Mouse (Mus musculus) gastrocnemius, adult 8-10 months (tissue): ENCODE data around the gene Akr1c13. TPM values are rescaled to one million over a fixed set of nuclear protein-coding genes. Genes with fewer than 3 reads are reported as not detected.
"Not testable (repeated sequence)": the region's sequence is repeated elsewhere in the genome, so short reads cannot be mapped to it uniquely, and the experiment has no call there.

Source experiments
- DNase-seq, 2 experiments: peaks; one replicate each; pipeline ENCODE4 v3.0.0; 2022; ENCODE audit warnings: low spot score in 2 of 2
- total RNA-seq, 4 experiments: library from RNA; stranded (reverse); gene quantifications; 2 replicates each; pipeline ENCODE4 v1.2.4; 2022

The Akr1c13 gene
- under 1 TPM in 2 of 4 experiments, not detected in 2; 0.43 to 0.46 TPM for total RNA-seq

DNA sequence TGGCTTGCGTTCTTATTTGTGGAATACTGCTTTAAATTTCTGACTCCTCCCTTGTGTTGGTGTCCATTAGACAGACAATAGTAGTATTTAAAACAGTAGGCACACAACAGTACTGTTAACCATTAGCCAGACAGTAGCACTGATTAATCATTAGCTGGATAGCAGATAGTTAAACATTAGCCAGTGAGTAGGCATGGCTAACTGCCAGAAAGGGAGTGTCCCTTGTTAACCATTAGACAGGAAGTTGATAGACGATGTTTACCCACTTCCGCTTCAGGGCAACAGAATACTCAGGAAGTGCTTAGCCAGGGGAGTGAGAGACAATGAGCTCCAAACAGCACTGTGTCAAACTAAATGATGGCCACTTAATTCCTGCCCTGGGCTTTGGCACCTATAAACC is at the start of gene Akr1c13:
Akr1c13 (plus strand) TSS at position 247 of the 400 bp plus-strand sequence.
- no peak for DNase-seq

DNA sequence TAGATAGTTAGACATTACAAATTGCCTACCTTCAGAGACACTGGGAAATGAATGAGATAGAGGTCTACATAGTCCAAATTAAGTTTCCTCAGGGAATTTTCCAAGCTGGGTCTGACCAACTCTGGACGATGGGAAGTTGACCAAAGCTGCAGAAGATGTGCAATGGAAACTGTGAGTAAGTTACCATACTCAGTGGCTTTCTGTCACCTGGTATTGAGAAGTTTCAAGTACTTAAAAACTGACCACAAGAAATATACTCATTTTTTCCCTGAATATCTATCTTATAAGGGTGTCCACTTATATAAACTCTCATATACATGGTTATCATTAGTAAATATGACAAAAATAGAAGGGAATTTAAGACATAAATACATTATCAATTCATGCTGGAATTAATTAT is 46.7 kb upstream of the Akr1c13 start:
- DNase-seq = no peak

DNA sequence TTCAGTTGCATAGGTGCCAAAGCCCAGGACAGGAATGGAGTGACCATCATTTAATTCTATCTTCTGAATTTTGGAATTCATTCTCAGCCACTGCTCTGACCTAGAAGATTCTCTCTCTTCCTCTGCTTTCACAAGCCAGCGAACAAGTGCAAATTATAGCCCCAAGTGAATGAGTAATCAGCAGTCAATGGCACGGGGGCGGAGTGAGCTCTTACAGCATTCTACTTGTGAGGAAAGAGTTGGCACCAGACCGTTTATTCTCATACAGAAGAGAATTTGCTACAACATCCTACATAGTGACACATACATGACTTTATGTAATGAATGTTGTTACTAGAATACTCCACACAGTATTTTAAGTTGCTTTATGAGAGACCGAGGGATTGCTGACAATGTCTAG is 40.4 kb upstream of the Akr1c13 start, which contains the start of gene Akr1c18:
Akr1c18 (minus strand) TSS at position 137 of the 400 bp plus-strand sequence.
- DNase-seq = no peak

DNA sequence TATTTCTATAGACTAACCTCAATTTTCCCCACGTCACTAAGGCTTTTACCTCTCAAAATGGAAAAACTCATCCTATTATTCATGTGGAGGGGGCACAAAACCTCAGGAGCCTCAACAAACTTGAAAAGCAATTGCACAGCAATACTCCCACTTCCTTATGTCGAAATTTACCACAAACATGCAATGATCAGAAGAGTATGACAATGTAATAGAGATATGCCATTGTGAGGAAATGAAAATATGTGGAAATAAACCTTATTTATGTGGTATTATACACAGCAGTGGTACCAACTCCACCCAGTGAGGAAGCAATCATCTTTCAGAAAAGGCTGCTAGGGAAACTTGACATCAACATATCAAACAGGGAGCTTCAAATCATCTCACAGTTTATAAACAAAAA is 38.0 kb upstream of the Akr1c13 start:
- DNase-seq = no peak

DNA sequence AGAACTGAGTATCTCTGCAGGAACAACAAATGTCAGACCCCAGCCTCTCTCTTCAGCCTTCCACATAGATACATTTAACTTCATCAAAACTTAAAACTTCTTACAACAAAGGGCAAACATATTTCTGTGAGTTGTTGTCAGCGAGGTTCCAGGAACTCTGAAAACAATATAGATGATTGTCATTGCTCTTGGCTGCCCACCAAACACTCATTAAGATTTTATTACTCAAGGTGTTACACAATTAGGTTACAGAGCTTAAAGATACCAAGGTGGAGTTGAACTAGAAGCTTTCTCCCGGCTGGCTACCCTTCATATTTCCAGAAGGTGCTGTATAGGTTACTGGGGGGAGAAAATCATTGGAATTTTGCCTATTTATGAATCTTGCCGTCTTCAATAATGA is 37.4 kb upstream of the Akr1c13 start:
- no peak for DNase-seq

DNA sequence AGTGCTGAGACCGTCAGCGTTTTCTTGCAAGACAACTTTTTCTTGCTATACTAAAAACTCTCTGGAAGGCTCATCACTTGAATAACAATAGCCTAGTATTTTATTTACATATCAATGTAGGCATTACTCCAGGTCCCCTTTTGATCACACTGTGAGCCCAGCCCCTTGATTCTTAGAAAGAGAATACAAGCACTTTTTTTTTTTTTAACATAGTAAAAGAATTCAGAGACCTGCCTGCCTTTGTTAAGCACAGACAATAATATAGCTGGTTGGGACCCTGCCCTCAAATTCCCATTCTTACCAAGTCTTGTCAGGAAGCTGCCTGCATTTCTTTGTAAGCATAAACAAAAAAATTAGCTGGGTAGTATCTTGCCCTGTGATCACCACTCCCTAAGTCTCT is 35.7 kb upstream of the Akr1c13 start:
- no peak for DNase-seq

DNA sequence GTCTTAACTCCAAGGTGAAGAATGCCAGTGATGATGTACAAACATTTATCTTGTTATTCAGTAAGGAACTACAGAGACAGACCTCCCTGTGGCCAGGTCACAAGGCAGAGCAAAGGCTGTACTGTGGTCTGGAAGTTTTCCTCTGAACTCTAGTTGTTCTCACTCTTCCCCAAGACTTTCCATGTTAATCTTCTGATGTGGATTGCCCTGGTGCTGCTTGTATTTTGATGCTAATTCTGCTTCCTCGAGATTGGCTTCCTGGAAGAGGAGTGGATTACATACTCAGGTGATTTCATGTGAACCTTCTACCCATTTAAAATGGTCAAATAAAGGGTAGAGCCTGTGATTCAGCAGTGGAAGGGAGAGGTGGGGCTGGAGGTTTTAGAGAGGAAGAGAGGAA is 22.9 kb upstream of the Akr1c13 start:
- no peak for DNase-seq

DNA sequence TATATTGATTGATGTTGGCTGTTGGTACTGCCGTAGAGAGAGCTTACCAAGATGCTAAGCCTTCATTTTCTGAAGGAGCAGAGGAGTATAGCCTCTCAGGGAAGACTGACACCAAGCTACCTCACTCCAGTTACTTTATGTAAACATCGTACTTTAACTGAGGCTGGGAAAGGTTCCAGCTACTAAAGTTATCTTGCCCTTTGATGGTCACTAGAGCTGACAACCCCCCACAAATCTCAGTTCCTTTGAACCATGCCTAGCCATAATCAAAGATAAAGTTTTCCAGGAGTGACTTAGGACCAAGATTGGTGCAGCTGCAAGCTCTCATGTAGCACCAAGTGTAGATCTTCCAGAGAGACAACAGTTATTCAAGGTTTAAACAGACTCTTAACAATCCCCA is 18.0 kb upstream of the Akr1c13 start:
- no peak for DNase-seq

DNA sequence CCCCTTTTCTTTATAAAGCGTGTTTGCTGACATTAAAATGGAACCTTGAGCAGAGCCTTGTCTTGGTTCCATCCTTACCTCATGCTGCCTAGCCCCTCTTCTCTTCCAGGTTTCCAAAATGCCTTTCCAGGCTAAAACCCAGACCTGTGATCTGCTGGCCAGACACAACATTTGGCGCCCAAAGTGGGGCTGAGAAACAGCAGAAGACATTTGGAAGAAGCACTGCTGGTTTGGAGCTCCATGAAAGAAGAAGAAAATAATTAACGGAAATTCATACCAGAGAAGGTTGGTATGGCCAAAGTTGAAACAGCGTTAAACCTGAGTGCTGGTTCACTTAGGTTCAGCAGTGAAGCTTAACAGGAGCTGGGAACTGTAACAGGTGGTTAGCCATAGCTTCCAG is 9.6 kb upstream of the Akr1c13 start:
- DNase-seq = not testable (repeated sequence)

DNA sequence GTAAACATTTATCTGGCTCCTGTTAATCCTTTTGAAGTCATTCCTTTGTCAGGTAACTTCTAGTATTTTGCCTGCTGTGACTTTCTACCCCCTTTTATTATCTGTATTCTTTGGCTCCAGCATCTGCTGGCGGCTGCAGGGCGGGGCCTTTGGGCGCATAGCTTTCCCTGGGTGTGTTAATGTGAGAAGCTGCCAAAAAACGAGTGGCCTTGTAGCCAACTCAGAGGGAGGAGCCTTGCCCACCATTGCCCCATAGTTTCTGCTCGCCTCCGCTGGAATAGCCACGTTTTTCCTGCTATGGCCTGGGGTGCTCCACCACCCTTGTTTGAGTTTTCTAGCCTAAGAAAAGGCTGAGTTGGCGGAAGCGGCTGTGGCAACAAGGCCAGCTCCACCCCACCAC is 7.8 kb upstream of the Akr1c13 start:
- DNase-seq = no peak

DNA sequence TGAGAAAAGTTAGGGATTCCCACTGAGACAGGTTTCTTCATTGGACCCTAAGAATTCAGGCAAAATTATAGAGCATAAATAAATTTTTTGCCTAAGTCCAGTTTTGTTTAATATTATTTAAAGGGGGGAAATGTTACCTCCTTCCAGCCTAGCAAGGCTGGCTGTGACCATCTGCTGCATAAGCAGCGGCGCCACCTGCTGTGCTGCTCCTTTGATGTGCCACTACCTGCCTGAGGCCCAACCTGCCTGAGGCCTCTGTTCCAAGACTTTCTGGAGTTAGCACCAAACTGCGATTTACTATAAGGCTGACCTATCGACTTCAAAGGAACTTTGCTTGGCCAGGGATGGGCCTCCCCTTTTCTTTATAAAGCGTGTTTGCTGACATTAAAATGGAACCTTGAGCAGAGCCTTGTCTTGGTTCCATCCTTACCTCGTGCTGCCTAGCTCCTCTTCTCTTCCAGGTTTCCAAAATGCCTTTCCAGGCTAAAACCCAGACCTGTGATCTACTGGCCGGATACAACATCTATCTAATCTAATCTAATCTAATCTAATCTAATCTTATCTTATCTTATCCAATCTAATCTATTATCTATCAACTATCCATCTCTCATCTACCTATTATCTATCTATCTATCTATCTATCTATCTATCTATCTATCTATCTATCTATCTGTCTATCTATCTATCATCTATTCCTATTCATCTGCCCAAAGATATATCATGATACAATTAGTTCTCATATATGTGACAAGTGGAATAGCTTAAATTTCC is 4.1 kb upstream of the Akr1c13 start:
- DNase-seq = not testable (repeated sequence)

DNA sequence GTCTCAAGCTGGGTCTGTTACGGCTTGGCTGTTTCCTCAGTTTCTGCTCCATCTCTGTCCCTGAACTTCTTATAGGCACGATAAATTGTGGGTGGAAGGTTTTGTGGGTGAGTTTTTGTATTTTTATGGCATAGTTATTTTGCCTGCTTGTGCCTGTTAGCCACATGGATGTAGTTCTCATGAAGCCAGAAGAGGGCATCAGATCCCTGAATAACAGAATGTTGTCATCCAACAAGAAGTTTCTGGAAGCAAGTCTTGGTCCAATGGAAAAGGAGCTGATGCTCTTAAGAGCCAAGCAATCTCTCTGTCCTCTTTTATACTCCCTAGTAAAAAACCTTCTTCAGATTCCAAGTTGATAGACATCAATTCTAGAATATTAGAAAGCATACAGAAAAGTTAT is 2.8 kb upstream of the Akr1c13 start:
- no peak for DNase-seq

DNA sequence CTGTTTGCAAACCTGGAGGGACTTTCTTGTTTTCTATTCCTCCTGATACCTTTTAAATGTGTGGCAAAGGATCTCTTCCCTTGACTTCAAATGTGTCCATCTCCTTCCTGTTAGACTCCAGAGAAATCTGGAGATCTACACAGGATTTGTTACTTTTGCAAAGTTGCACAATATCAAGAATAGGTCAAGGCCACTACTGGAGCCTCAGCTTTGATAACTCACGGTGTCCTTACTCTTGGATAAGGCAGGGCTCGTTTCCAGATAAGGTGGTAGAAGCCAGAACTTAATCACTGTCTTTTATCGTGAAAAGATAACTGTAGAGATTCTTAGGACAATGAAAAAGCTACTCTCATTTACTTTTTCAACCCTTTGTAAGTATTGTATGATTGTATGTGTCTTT is 1.6 kb downstream of the Akr1c13 start:
- DNase-seq = no peak

DNA sequence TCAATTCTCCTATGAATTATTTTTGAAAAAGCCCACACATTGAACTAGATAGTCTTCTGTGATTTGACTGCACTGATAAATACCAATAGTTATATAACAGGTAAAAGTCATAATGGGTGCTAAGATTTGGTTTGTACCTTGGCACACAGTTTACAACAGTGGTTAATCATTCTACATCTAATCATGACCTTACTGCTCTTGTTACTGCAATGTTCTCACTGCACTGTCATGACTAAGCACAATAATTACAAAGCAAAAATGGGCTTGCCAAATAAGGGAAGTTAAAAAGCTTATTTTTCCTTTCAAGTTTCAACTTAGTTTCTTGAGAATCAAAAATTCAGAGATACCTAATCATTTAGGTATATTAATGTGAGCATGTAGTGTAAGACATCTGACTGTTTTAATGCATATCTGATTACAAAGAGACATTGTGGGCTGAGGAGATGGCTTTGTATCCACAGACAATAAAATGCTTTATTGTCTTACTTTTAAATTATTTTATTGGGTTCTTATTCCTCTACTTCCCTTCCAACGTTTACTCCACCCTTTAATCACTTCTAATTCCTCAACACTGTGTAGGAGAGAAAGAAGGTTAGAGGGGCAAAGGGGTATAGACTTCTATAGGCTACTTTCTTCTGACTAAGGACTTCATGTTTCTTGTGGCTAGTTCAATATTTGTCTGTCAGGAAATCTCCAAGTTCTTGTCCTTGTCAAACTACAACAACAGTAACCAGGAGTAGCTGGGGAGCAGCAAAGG is 15.4 kb downstream of the Akr1c13 start:
- DNase-seq = no peak

DNA sequence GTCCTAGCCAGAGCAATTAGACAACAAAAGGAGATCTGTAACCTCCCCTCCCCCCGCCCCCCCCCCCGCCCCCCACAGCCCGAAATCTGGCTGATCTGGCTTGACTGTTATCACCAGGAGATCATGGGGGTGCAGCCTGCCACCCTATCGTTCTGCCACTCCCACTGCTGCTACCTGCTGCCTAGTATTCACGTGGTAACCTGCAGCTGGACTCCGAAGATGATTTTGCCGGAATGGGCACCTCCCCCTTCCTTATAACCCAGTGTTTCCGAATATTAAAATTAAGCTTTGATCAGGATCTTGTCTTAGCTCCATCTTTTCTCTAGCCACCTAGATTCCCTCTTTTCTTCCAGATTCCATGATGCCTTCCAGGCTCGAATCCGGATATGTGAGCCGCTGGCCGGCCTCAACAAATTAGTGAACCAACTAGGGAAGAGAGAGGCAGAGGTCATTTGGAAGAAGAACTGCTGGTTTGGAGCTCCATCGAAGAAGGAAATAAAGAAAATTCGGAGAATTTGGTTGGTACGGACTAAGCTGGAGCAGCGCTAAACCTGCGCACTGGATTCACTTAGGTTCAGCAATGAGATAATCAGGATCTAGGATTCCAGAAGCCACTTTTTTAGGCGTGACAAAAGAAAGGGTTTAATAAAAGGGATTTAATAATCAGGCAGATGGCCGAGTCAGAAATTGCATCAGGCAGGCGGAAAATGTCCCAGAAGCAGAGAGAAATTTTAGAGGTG is 20.8 kb downstream of the Akr1c13 start:
- DNase-seq = no peak

DNA sequence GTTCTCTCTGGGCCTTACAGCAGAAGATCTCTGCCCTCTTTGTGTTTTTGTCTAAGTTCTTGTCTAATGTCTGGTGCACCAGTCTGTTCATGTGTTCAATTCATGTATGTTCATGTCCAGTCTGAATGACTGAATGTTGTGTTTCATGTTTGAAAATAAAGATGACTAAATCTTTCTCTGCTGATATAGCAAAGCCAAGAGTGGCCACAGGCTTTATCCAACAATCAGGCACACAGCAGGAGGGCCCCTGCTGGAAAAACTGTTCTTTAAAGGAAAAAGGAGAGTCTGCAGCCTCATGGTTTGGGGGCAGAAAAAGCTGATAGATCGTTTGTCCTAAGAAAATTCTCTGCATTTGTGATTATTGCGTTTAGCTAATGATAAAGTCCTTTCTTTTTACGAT is 21.4 kb downstream of the Akr1c13 start:
- DNase-seq = no peak

DNA sequence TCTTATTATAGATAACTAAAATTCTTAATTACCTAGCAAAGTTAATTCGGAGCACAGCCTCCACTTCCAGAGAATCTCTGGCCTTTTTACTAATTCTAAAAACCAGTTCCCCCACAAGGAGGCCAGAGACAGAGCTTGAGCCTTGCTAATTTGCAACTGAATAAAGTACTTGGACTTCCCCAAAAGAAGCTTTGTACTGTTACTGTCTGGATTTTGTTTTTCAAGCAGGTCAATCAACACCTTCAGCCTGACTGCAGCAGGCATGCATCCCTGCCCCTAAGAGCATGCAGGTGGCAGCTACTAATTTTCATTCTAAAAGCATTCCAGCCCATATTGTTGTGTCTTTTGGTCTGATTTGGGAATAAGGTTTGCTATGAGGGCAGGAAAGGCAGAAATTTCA is 24.5 kb downstream of the Akr1c13 start:
- not testable (repeated sequence) for DNase-seq

DNA sequence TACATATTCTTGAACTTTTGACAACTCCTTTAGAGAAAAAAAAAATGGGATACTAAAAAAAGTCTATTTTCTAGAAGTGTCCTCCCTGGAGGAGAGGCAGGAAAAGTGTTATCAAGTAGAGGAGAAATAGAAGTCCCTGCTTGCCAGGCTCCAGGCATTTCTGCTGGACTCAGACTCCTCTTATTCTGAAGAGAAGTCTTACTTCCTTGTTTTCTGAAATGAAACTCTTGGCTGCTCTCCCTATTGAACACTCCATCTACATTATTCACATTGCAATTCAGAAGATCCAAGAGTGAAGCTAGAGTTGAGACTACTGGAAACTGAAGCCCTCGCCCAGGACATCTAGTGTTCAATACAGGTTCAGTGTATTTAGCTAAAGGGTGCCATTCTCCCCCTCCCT is 37.5 kb downstream of the Akr1c13 start, which contains the start of gene Akr1c19:
Akr1c19 (plus strand) TSS at position 260 of the 400 bp plus-strand sequence.
- no peak for DNase-seq

DNA sequence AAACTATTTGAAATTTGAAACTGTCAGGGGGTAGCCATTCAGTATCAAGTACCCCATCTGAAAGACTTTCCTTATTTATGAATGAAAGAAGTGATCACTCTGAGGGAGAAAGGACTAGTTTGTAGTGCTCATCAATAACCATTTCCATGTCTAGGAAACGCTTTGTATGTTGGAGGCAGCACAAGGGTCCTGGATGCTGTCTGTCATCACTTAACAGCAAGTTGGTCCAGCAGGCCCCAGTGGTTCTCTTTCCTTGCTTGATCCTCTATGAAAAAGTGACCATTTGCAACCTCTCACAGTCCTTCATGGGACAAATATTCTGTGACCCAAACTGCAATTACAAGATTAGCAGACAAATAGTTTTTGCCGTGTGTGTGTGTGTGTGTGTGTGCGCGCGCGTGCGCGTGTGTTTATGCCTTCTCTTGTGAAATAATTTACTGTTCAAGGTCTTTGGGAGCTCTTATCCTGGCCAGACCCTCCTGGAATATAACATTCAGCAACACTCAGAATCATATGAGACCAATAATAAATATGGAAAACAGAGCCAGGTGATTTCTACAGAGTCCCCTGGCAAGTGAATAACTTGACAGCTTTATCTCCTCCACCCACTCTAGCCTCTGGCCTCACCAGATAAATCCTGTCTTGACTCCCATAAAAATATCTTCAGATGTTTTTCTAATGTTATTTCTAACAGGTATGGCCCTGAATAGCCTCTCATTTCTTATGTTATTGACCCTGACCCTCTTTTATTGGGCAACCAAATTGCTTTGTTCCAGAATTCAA is 40.1 kb downstream of the Akr1c13 start:
- no peak for DNase-seq

DNA sequence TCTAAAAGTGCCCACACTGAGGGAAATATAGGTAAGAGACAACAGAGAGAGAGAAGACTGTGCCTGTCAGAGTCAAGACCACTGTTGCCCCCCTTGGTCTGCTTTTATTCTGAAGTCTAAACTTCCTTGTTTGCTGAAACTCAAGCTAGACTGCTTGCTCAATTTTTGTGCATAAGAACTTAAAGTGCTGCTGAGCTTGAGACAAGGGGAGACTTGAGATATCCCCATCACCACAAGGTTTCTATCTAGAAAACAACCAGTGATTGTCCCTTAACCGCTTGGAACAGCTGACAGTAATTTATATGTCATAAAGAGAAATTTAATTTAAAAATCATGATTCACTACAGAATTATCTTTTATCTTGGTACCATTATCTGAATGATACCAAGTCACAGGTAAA is 42.2 kb downstream of the Akr1c13 start:
- no peak for DNase-seq

DNA sequence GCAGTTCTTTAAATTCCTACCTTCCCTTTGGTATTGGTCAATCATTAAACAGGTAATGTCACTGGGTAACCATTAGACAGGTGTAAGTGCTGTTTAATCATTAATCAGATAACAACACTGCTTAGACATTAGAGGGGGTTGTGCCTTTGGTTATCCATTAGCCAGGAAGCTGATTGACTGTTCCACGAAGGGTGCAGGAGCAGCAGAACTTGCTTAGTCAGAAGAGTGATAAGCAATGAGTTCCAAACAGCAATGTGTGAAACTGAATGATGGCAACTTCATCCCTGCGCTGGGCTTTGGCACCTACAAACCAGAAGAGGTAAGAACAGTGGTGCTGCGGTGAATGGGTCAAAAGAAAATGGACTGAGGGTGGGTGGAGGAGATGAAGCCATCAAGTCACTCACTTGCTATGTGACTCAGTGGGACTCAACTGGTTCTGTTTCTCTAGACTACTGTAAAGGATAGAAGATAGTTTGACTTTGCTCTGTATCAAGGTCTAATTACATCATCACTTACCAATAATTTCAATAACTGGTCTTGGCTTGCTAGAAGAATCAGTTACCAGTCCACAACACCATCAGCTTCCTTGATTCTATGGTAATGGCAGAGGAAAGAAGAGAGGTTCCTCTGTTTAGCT is 42.7 kb downstream of the Akr1c13 start:
- no peak for DNase-seq
